Mouse (Mus musculus): ENCODE measurements at regions not wholly inside any gene's neighbourhood (a gene's known extent, or its start where the extent isn't known, plus 50 kb on each side); places are given as distances from the start of the nearest gene placed in this dataset.
A peak's percentile ranks its signal among the peaks of the same experiment; 100 is the strongest.

DNA sequence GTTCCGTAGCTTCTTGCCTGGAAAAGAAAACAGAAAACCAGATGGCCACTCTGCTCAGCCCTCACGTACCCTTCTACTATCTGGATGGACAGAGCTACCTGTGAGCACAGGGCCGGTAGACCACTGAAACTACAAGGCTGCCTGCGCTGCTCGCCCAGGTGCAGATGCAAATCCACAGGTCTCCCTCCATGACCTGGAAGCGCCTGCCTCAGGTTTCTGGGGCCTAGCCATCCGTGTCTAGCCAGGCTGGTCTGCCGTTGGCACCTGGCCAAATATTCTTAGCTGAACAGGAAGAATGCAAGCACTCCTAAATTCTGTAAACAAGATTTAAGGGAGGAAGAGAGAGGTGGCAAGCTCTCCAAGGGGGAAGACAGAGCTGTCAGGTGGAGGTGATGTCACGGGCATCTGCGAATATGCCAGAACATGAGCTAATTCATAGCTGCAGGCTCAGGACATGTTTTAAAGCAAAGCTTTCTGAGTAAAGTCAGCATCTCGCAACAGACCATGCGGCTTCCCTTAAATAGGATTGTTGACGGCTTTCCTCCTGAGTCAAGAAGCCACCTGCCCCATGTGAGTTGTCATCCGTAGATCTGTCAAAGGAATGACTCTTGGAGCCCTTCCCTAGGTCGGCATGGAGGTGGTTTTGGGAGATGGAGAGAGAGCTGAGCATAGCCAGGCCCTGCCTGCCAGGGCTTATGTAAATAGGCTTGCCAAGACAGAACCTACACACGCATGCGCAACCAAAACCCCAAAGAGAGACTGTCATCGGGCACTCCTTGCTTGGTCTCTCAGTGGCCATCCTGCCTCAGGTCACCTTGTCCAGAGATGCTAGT lies 76.8 kb upstream of the Synm start:
- H3K27me3 ChIP-seq: no peaks in the 10 kb centered on the region
- 0 out of 2 replicates have a peak, but pooled peaks cover 8% of the 10 kb centered on the region for H3K9me3 ChIP-seq (replicated peaks)
- 0 out of 2 replicates have a peak, but pooled peaks cover 3% of the 10 kb centered on the region for H3K4me1 ChIP-seq
- ATAC-seq: no peak
- no peak overlapping the region for H3K4me2 ChIP-seq
- no peak overlapping the region for H3K27ac ChIP-seq
- H3K4me3 ChIP-seq: no peak overlapping the region
- no peaks in the 10 kb centered on the region for H3K36me3 ChIP-seq (ENCODE audit: poor library complexity, severe bottlenecking)
- no peak overlapping the region for H3K9ac ChIP-seq
- 83% methylated on average over 18 of the region's 18 CpGs for WGBS

- WGBS: 81% methylated on average over 2 of the region's 2 CpGs
Observed at GRCm38 (mm10) chr7:67831738-67832137, 72.2 kb upstream of the Synm start.

DNA sequence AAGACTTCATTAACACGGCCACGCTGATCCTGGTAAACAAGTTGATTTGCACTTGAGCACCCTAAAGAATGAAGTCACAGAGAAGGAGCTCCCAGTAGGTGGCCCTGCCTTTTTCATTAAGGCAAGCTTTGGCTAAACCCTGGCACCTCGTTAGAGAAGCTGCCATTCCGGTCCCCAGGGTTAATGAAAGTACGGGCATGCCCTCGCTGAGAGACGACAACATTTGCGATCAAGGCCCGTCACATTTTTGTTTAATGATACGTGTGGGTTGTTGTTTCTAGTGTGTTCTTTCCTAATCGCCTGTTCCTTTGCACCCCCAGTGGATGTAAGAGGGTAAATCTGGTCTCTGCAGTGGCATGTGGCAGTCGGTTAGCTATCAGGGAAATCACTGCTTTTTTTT lies 67.8 kb upstream of the Synm start:
- Histone ChIP-seq H3K9ac (no peak overlapping the region), H3K4me3 (no peak overlapping the region), H3K27me3 (no peaks in the 10 kb centered on the region), H3K4me2 (no peak overlapping the region), H3K9me3 (replicated peaks) (no peaks in the 10 kb centered on the region), H3K27ac (no peak overlapping the region), H3K36me3 (ENCODE audit: poor library complexity, severe bottlenecking) (no peaks in the 10 kb centered on the region), H3K4me1 (peaks cover 15% of the 10 kb centered on the region)
- no peak for ATAC-seq
- WGBS: 24% methylated on average over 12 of the region's 12 CpGs

More at GRCm38 (mm10) chr7:67831738-67832137, 72.2 kb upstream of the Synm start:
- Histone ChIP-seq H3K4me2 (no peak overlapping the region), H3K27ac (no peak overlapping the region), H3K9ac (no peak overlapping the region), H3K9me3 (replicated peaks) (0 out of 2 replicates have a peak, but pooled peaks cover 4% of the 10 kb centered on the region), H3K36me3 (ENCODE audit: poor library complexity, severe bottlenecking) (no peaks in the 10 kb centered on the region), H3K4me3 (no peak overlapping the region), H3K4me1 (peaks cover 15% of the 10 kb centered on the region), H3K27me3 (no peaks in the 10 kb centered on the region)
- ATAC-seq: no peak

GRCm38 (mm10) chr7:67826936-67827335 lies 67.4 kb upstream of the Synm start:
- Histone ChIP-seq H3K27me3 (no peaks in the 10 kb centered on the region), H3K4me3 (no peak overlapping the region), H3K27ac (no peak overlapping the region), H3K9me3 (replicated peaks) (no peaks in the 10 kb centered on the region), H3K9ac (no peak overlapping the region), H3K4me2 (no peak overlapping the region), H3K4me1 (peaks cover 15% of the 10 kb centered on the region), H3K36me3 (ENCODE audit: poor library complexity, severe bottlenecking) (no peaks in the 10 kb centered on the region)
- 34% methylated on average over 13 of the region's 13 CpGs for WGBS
- no peak for ATAC-seq

- Histone ChIP-seq H3K4me1 (peaks cover 15% of the 10 kb centered on the region), H3K27ac (no peak overlapping the region), H3K4me2 (no peak overlapping the region), H3K9ac (no peak overlapping the region), H3K27me3 (no peaks in the 10 kb centered on the region), H3K9me3 (replicated peaks) (no peaks in the 10 kb centered on the region), H3K36me3 (ENCODE audit: poor library complexity, severe bottlenecking) (no peaks in the 10 kb centered on the region), H3K4me3 (no peak overlapping the region)
- 87% methylated on average over 6 of the region's 6 CpGs for WGBS
- no peak for ATAC-seq
Observed at GRCm38 (mm10) chr7:67826368-67826767, 66.8 kb upstream of the Synm start.

DNA sequence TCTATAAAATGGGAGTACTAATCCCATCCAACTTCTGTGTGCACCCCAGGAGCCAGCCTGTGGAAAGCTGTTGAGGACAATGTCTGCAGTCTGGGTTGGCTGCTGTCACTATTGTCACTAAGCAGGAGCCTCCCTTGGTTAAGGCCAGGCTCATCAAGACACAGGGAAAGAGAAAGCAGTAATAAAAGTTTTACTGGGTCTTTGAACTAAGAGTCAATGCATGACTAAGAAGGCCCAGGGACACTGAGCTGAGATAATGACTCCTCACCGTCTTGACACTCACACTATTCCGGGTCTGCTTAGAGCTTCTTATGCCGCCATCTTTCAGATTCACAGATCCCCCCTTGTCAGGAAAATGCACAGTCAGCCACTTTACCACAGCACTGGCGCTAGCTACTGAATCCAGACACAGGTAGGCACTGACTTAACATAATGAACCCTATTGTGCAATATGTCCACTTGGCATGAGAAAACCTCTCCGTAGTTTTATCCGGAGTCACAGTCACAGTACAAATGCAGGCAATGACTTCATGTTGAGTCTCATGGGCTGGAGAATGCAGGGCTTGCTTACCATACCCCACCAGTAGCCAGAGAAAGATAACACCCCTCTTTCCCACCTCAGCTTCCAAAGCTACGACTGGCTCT lies 66.2 kb upstream of the Synm start:
- no peak overlapping the region for H3K27ac ChIP-seq
- no peak overlapping the region for H3K4me3 ChIP-seq
- H3K4me1 ChIP-seq: peaks cover 15% of the 10 kb centered on the region
- H3K4me2 ChIP-seq: no peak overlapping the region
- no peaks in the 10 kb centered on the region for H3K36me3 ChIP-seq (ENCODE audit: poor library complexity, severe bottlenecking)
- no peak for ATAC-seq
- no peaks in the 10 kb centered on the region for H3K27me3 ChIP-seq
- H3K9me3 ChIP-seq (replicated peaks): no peaks in the 10 kb centered on the region
- H3K9ac ChIP-seq: no peak overlapping the region
- WGBS: 86% methylated on average over 7 of the region's 7 CpGs

GRCm38 (mm10) chr7:67823943-67824645 lies 64.6 kb upstream of the Synm start:
- peak; percentile 63; the same call in 1 of the 2 replicates for ATAC-seq
- H3K9ac ChIP-seq: no peak overlapping the region
- no peak overlapping the region for H3K4me2 ChIP-seq
- H3K36me3 ChIP-seq (ENCODE audit: poor library complexity, severe bottlenecking): no peaks in the 10 kb centered on the region
- WGBS: 62% methylated on average over 8 of the region's 8 CpGs
- H3K27ac ChIP-seq: no peak overlapping the region
- no peaks in the 10 kb centered on the region for H3K9me3 ChIP-seq (replicated peaks)
- H3K4me3 ChIP-seq: no peak overlapping the region
- no peaks in the 10 kb centered on the region for H3K27me3 ChIP-seq
- H3K4me1 ChIP-seq: peaks cover 15% of the 10 kb centered on the region

- 97% methylated on average over 5 of the region's 5 CpGs for WGBS
Observed at GRCm38 (mm10) chr7:67819551-67819950, 60.0 kb upstream of the Synm start.

GRCm38 (mm10) chr7:67817556-67817955 lies 58.0 kb upstream of the Synm start:
- no peak overlapping the region for H3K27ac ChIP-seq
- no peak overlapping the region for H3K4me3 ChIP-seq
- H3K27me3 ChIP-seq: no peaks in the 10 kb centered on the region
- no peak for ATAC-seq
- 97% methylated on average over 6 of the region's 6 CpGs for WGBS
- H3K4me2 ChIP-seq: no peak overlapping the region
- H3K9ac ChIP-seq: no peak overlapping the region
- no peaks in the 10 kb centered on the region for H3K9me3 ChIP-seq (replicated peaks)
- H3K4me1 ChIP-seq: no peaks in the 10 kb centered on the region
- H3K36me3 ChIP-seq (ENCODE audit: poor library complexity, severe bottlenecking): no peaks in the 10 kb centered on the region

More at GRCm38 (mm10) chr7:67819551-67819950, 60.0 kb upstream of the Synm start:
- no peak for ATAC-seq
- Histone ChIP-seq H3K4me3 (no peak overlapping the region), H3K36me3 (ENCODE audit: poor library complexity, severe bottlenecking) (no peaks in the 10 kb centered on the region), H3K27me3 (no peaks in the 10 kb centered on the region), H3K9ac (no peak overlapping the region), H3K4me1 (no peaks in the 10 kb centered on the region), H3K27ac (no peak overlapping the region), H3K9me3 (replicated peaks) (no peaks in the 10 kb centered on the region), H3K4me2 (no peak overlapping the region)

GRCm38 (mm10) chr7:67814861-67815260 lies 55.3 kb upstream of the Synm start:
- no peak overlapping the region for H3K4me3 ChIP-seq
- ATAC-seq: no peak
- no peak overlapping the region for H3K9ac ChIP-seq
- WGBS: 70% methylated on average over 9 of the region's 9 CpGs
- no peak overlapping the region for H3K4me2 ChIP-seq
- no peaks in the 10 kb centered on the region for H3K9me3 ChIP-seq (replicated peaks)
- no peaks in the 10 kb centered on the region for H3K4me1 ChIP-seq
- H3K27me3 ChIP-seq: no peaks in the 10 kb centered on the region
- no peak overlapping the region for H3K27ac ChIP-seq
- H3K36me3 ChIP-seq (ENCODE audit: poor library complexity, severe bottlenecking): no peaks in the 10 kb centered on the region

All from forebrain, embryonic 13.5 days (tissue).